Mouse (Mus musculus) spleen, adult 18-20 months (tissue): ENCODE measurements around the gene Olfr435.
"Not testable (repeated sequence)": the region's sequence is repeated elsewhere in the genome, so short reads cannot be mapped to it uniquely, and the experiment has no call there.

ENCODE experiments used
- DNase-seq, 2 experiments: peaks; one replicate each; pipeline ENCODE4 v3.0.0; 2022; ENCODE audit warnings: mixed read lengths in 2 of 2

Gene Olfr435

GRCm38 (mm10) chr6:43196781-43197180 is at the start of gene Olfr435:
TSS of gene Olfr435 (plus strand) at chr6:43197146.
- DNase-seq, result no peak

- DNase-seq, result no peak
Measured at GRCm38 (mm10) chr6:43159502-43159901, 37.4 kb upstream of the Olfr435 start.

GRCm38 (mm10) chr6:43162982-43163381 is 34.0 kb upstream of the Olfr435 start, which contains the start of gene Olfr437:
TSS of gene Olfr437 (plus strand) at chr6:43163282.
- DNase-seq, result no peak

- no peak for DNase-seq
Measured at GRCm38 (mm10) chr6:43167246-43167645, 29.7 kb upstream of the Olfr435 start.

- no peak for DNase-seq
Measured at GRCm38 (mm10) chr6:43171840-43172239, 25.1 kb upstream of the Olfr435 start, which contains the start of gene Olfr13. TSS of gene Olfr13 (plus strand) at chr6:43172140.

- no peak for DNase-seq
Measured at GRCm38 (mm10) chr6:43178129-43178528, 18.8 kb upstream of the Olfr435 start.

- no peak for DNase-seq
Measured at GRCm38 (mm10) chr6:43178584-43179501, 18.1 kb upstream of the Olfr435 start.

- no peak for DNase-seq
Measured at GRCm38 (mm10) chr6:43190986-43191385, 6.0 kb upstream of the Olfr435 start.

GRCm38 (mm10) chr6:43198094-43198493 is 1.1 kb downstream of the Olfr435 start:
- no peak for DNase-seq

GRCm38 (mm10) chr6:43202786-43203185 is 5.8 kb downstream of the Olfr435 start:
- DNase-seq, result no peak

GRCm38 (mm10) chr6:43205355-43205754 is 8.4 kb downstream of the Olfr435 start:
- no peak for DNase-seq

GRCm38 (mm10) chr6:43212873-43213272 is 15.9 kb downstream of the Olfr435 start, which contains the start of gene Olfr434:
TSS of gene Olfr434 (plus strand) at chr6:43213021.
- not testable (repeated sequence) for DNase-seq

- DNase-seq, result not testable (repeated sequence)
Measured at GRCm38 (mm10) chr6:43231255-43231654, 34.3 kb downstream of the Olfr435 start, which contains the start of gene Olfr47. TSS of gene Olfr47 (plus strand) at chr6:43231529.

- DNase-seq, result no peak
Measured at GRCm38 (mm10) chr6:43242061-43242460, 45.1 kb downstream of the Olfr435 start.

GRCm38 (mm10) chr6:43247396-43247795 is 50.5 kb downstream of the Olfr435 start:
- DNase-seq, result no peak

- DNase-seq, result no peak
Measured at GRCm38 (mm10) chr6:43252994-43253393, 56.0 kb downstream of the Olfr435 start.
